Mouse (Mus musculus): Measurements from ENCODE around the gene Snx11. TPM values are rescaled to one million over a fixed set of nuclear protein-coding genes. Genes with fewer than 3 reads are reported as not detected.
A peak's percentile ranks its signal among the peaks of the same experiment; 100 is the strongest.

Gene Snx11
- polyA plus RNA-seq, 1 experiment from 2014 or later = 15.3 TPM

GRCm38 (mm10) chr11:96808066-96808465 is 30.7 kb upstream of the Snx11 start:
- H3K27ac ChIP-seq (ENCODE audit: low read depth, low read length) = no peak overlapping the region
- H3K36me3 ChIP-seq (ENCODE audit: control insufficient read depth, insufficient read depth, low read length) = peaks cover 39% of the 10 kb centered on the region
- H3K9me3 ChIP-seq (ENCODE audit: control insufficient read depth, low read length) = no peaks in the 10 kb centered on the region
- H3K4me2 ChIP-seq = no peak overlapping the region
- H3K27me3 ChIP-seq (ENCODE audit: control insufficient read depth, insufficient read depth, low read length) = no peaks in the 10 kb centered on the region
- DNase-seq (ENCODE audit: low spot score, missing footprints) (no peak), ATAC-seq (ENCODE audit: low FRiP score) (no peak)
- no peaks in the 10 kb centered on the region for H3K4me1 ChIP-seq (ENCODE audit: control insufficient read depth, insufficient read depth, low read length)
- no peak overlapping the region for H3K9ac ChIP-seq (ENCODE audit: low read length)
- WGBS = 75% methylated on average over 1 of the region's 1 CpGs
- no peak overlapping the region for H3K4me3 ChIP-seq (ENCODE audit: low read depth, low read length)

GRCm38 (mm10) chr11:96805606-96806005 is 28.2 kb upstream of the Snx11 start:
- WGBS = 86% methylated on average over 5 of the region's 5 CpGs

GRCm38 (mm10) chr11:96799511-96799910 is 22.2 kb upstream of the Snx11 start:
- no peaks in the 10 kb centered on the region for H3K9me3 ChIP-seq (ENCODE audit: control insufficient read depth, low read length)
- ATAC-seq (ENCODE audit: low FRiP score) (no peak), DNase-seq (ENCODE audit: low spot score, missing footprints) (no peak)
- no peak overlapping the region for H3K27ac ChIP-seq (ENCODE audit: low read depth, low read length)
- H3K4me1 ChIP-seq (ENCODE audit: control insufficient read depth, insufficient read depth, low read length) = no peaks in the 10 kb centered on the region
- H3K9ac ChIP-seq (ENCODE audit: low read length) = no peak overlapping the region
- WGBS = 88% methylated on average over 2 of the region's 2 CpGs
- H3K36me3 ChIP-seq (ENCODE audit: control insufficient read depth, insufficient read depth, low read length) = peaks cover 14% of the 10 kb centered on the region
- H3K4me2 ChIP-seq = no peak overlapping the region
- no peaks in the 10 kb centered on the region for H3K27me3 ChIP-seq (ENCODE audit: control insufficient read depth, insufficient read depth, low read length)
- H3K4me3 ChIP-seq (ENCODE audit: low read depth, low read length) = no peak overlapping the region

More at GRCm38 (mm10) chr11:96805606-96806005, 28.2 kb upstream of the Snx11 start:
- Histone ChIP-seq H3K4me2 (no peak overlapping the region), H3K27me3 (ENCODE audit: control insufficient read depth, insufficient read depth, low read length) (no peaks in the 10 kb centered on the region), H3K36me3 (ENCODE audit: control insufficient read depth, insufficient read depth, low read length) (peaks cover 40% of the 10 kb centered on the region), H3K9ac (ENCODE audit: low read length) (no peak overlapping the region), H3K4me3 (ENCODE audit: low read depth, low read length) (no peak overlapping the region), H3K4me1 (ENCODE audit: control insufficient read depth, insufficient read depth, low read length) (no peaks in the 10 kb centered on the region), H3K27ac (ENCODE audit: low read depth, low read length) (no peak overlapping the region), H3K9me3 (ENCODE audit: control insufficient read depth, low read length) (no peaks in the 10 kb centered on the region)
- ATAC-seq (ENCODE audit: low FRiP score) = no peak
- DNase-seq (ENCODE audit: low spot score, missing footprints) = no peak

GRCm38 (mm10) chr11:96796586-96796985 is 19.2 kb upstream of the Snx11 start:
- Histone ChIP-seq H3K36me3 (ENCODE audit: control insufficient read depth, insufficient read depth, low read length) (peaks cover 6% of the 10 kb centered on the region; the same call in 1 of the 2 replicates), H3K27me3 (ENCODE audit: control insufficient read depth, insufficient read depth, low read length) (no peaks in the 10 kb centered on the region), H3K4me3 (ENCODE audit: low read depth, low read length) (no peak overlapping the region), H3K27ac (ENCODE audit: low read depth, low read length) (no peak overlapping the region), H3K4me1 (ENCODE audit: control insufficient read depth, insufficient read depth, low read length) (peaks cover 3% of the 10 kb centered on the region; the same call in 1 of the 2 replicates), H3K4me2 (no peak overlapping the region), H3K9me3 (ENCODE audit: control insufficient read depth, low read length) (no peaks in the 10 kb centered on the region), H3K9ac (ENCODE audit: low read length) (no peak overlapping the region)
- ATAC-seq (ENCODE audit: low FRiP score) = no peak
- 87% methylated on average over 1 of the region's 1 CpGs for WGBS
- no peak for DNase-seq (ENCODE audit: low spot score, missing footprints)

GRCm38 (mm10) chr11:96796081-96796480 is 18.7 kb upstream of the Snx11 start:
- H3K36me3 ChIP-seq (ENCODE audit: control insufficient read depth, insufficient read depth, low read length) = peaks cover 6% of the 10 kb centered on the region; the same call in 1 of the 2 replicates
- H3K4me3 ChIP-seq (ENCODE audit: low read depth, low read length) = no peak overlapping the region
- no peak overlapping the region for H3K4me2 ChIP-seq
- WGBS = 98% methylated on average over 2 of the region's 2 CpGs
- no peak overlapping the region for H3K27ac ChIP-seq (ENCODE audit: low read depth, low read length)
- peaks cover 5% of the 10 kb centered on the region for H3K4me1 ChIP-seq (ENCODE audit: control insufficient read depth, insufficient read depth, low read length)
- no peaks in the 10 kb centered on the region for H3K27me3 ChIP-seq (ENCODE audit: control insufficient read depth, insufficient read depth, low read length)
- no peak overlapping the region for H3K9ac ChIP-seq (ENCODE audit: low read length)
- H3K9me3 ChIP-seq (ENCODE audit: control insufficient read depth, low read length) = no peaks in the 10 kb centered on the region
- DNase-seq (ENCODE audit: low spot score, missing footprints) (no peak), ATAC-seq (ENCODE audit: low FRiP score) (no peak)

GRCm38 (mm10) chr11:96795491-96795890 is 18.1 kb upstream of the Snx11 start:
- Histone ChIP-seq H3K4me2 (no peak overlapping the region), H3K27ac (ENCODE audit: low read depth, low read length) (no peak overlapping the region), H3K9me3 (ENCODE audit: control insufficient read depth, low read length) (no peaks in the 10 kb centered on the region), H3K4me3 (ENCODE audit: low read depth, low read length) (no peak overlapping the region), H3K27me3 (ENCODE audit: control insufficient read depth, insufficient read depth, low read length) (no peaks in the 10 kb centered on the region), H3K4me1 (ENCODE audit: control insufficient read depth, insufficient read depth, low read length) (peaks cover 9% of the 10 kb centered on the region), H3K36me3 (ENCODE audit: control insufficient read depth, insufficient read depth, low read length) (peaks cover 2% of the 10 kb centered on the region; the same call in 1 of the 2 replicates), H3K9ac (ENCODE audit: low read length) (no peak overlapping the region)
- no peak for ATAC-seq (ENCODE audit: low FRiP score)
- DNase-seq (ENCODE audit: low spot score, missing footprints) = no peak
- 98% methylated on average over 13 of the region's 13 CpGs for WGBS

- Histone ChIP-seq H3K27me3 (ENCODE audit: control insufficient read depth, insufficient read depth, low read length) (no peaks in the 10 kb centered on the region), H3K9me3 (ENCODE audit: control insufficient read depth, low read length) (no peaks in the 10 kb centered on the region), H3K4me2 (peak overlapping the region; percentile 76), H3K9ac (ENCODE audit: low read length) (no peak overlapping the region), H3K27ac (ENCODE audit: low read depth, low read length) (no peak overlapping the region), H3K4me1 (ENCODE audit: control insufficient read depth, insufficient read depth, low read length) (peaks cover 14% of the 10 kb centered on the region), H3K4me3 (ENCODE audit: low read depth, low read length) (peak overlapping the region; percentile 91), H3K36me3 (ENCODE audit: control insufficient read depth, insufficient read depth, low read length) (peaks cover 2% of the 10 kb centered on the region; the same call in 1 of the 2 replicates)
- ATAC-seq (ENCODE audit: low FRiP score) (no peak), DNase-seq (ENCODE audit: low spot score, missing footprints) (no peak)
- WGBS = 8% methylated on average over 1 of the region's 1 CpGs
Measured at GRCm38 (mm10) chr11:96790681-96791080, 13.3 kb upstream of the Snx11 start.

- no peak for ATAC-seq (ENCODE audit: low FRiP score)
- Histone ChIP-seq H3K9me3 (ENCODE audit: control insufficient read depth, low read length) (no peaks in the 10 kb centered on the region), H3K4me3 (ENCODE audit: low read depth, low read length) (peak overlapping the region; percentile 91), H3K27me3 (ENCODE audit: control insufficient read depth, insufficient read depth, low read length) (no peaks in the 10 kb centered on the region), H3K9ac (ENCODE audit: low read length) (peak overlapping the region; percentile 98), H3K4me2 (peak overlapping the region; percentile 76), H3K27ac (ENCODE audit: low read depth, low read length) (no peak overlapping the region), H3K36me3 (ENCODE audit: control insufficient read depth, insufficient read depth, low read length) (no peaks in the 10 kb centered on the region), H3K4me1 (ENCODE audit: control insufficient read depth, insufficient read depth, low read length) (peaks cover 14% of the 10 kb centered on the region)
- DNase-seq (ENCODE audit: low spot score, missing footprints) = no peak
- WGBS = 9% methylated on average over 5 of the region's 5 CpGs
Measured at GRCm38 (mm10) chr11:96789990-96790389, 12.6 kb upstream of the Snx11 start.

- Histone ChIP-seq H3K27me3 (ENCODE audit: control insufficient read depth, insufficient read depth, low read length) (no peaks in the 10 kb centered on the region), H3K27ac (ENCODE audit: low read depth, low read length) (peak within 1 kb of the TSS; percentile 95), H3K36me3 (ENCODE audit: control insufficient read depth, insufficient read depth, low read length) (no peaks in the 10 kb centered on the region), H3K4me3 (ENCODE audit: low read depth, low read length) (peak within 1 kb of the TSS; percentile 91), H3K9me3 (ENCODE audit: control insufficient read depth, low read length) (no peaks in the 10 kb centered on the region), H3K4me2 (peak within 1 kb of the TSS; percentile 76), H3K9ac (ENCODE audit: low read length) (peak within 1 kb of the TSS; percentile 98), H3K4me1 (ENCODE audit: control insufficient read depth, insufficient read depth, low read length) (peaks cover 14% of the 10 kb centered on the region)
- WGBS = 1% methylated on average over 91 of the region's 93 CpGs
- peak; percentile 98 for DNase-seq (ENCODE audit: low spot score, missing footprints)
- ATAC-seq (ENCODE audit: low FRiP score) = peak; percentile 96
Measured at GRCm38 (mm10) chr11:96788871-96789795, 11.8 kb upstream of the Snx11 start, which contains the start of gene Cbx1. Gene Cbx1 (plus strand): TSS chr11:96789127.
